Mouse (Mus musculus) cerebellum, adult 2 months (tissue): ENCODE measurements around the gene Tenm2.

ENCODE experiments used
- CTCF ChIP-seq: fragments of 200-500 bp; IDR thresholded peaks from 2 replicates; pipeline ENCODE4 v1.5.1; 2011; ENCODE audit warnings: low read depth, mild to moderate bottlenecking, control low read depth, low read length, moderate library complexity, borderline replicate concordance; ENCODE audit not compliant: insufficient read depth
- POLR2A ChIP-seq: fragments of 200-500 bp; IDR thresholded peaks from 2 replicates; pipeline ENCODE4 v1.6.1; 2011; ENCODE audit warnings: low read length, control low read depth, borderline replicate concordance; ENCODE audit not compliant: insufficient read depth

GRCm38 (mm10) chr11:36362514-36362913 lies 873.2 kb downstream of the Tenm2 start:
- TF ChIP-seq POLR2A (no peak), CTCF (no peak)
